Mouse (Mus musculus) brain, embryonic 18.5 days (tissue): ENCODE data around the gene A1cf.

Experiments used
- DNase-seq: peaks from one replicate; pipeline ENCODE4 v3.0.0-alpha.2; 2012; ENCODE audit warnings: low read depth, low spot score

The A1cf gene

DNA sequence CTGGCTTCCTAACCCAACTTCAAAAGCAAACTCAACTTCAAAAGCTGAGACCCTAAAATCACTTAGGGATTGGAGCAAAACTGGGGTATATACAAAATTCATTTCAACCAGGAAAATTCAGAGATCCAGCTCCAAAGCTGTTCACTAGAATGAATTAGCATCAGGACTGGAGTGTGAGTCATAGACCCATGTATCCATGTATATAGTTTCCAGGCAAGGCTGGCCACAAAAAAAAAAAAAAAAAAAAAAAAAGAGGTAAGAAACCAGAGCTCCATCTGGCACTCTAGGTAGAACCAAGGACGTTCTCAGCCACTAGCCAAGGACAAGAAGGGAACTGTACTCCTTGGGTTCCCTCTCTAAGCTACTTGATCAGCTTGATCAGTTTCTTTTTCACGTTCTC is 85.2 kb downstream of the A1cf start:
- no peak for DNase-seq

DNA sequence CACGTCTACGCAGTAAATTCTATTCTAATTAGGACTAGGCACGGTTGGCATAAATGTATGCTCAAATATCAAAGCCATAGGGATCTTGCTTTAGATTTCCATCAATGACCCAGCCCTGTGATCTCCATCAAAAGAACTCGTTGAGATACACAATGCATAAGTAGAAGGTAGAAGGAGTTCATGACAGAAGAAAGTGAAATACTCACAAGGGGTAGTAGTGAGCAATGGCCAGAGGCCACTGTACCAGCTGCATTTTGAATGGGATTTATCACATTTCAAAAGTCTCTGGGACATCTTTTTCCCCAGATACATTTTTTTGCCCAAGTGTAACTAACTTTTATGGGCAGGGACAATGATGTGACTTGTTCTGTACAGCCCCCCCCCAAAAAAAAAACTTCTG is 85.7 kb downstream of the A1cf start:
- DNase-seq = no peak

DNA sequence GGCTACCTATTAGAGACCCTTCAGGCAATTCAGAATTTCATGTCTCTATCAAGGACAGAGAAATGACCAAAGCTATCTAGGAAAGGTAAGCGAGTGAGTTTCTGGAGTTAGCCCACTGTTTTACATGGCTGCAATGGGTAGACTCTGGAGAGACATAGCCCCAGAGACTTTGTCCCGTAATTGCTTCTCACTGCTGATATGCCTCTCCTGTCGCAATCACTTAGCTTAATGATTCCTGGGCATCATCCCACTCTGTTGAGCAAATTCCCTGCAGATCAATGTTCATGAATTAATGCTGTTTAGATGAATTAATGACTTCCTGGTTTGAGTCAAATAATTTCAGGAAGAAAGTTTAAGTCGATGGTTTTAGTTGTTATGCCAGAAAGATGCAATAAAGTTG is 86.1 kb downstream of the A1cf start:
- DNase-seq = no peak

DNA sequence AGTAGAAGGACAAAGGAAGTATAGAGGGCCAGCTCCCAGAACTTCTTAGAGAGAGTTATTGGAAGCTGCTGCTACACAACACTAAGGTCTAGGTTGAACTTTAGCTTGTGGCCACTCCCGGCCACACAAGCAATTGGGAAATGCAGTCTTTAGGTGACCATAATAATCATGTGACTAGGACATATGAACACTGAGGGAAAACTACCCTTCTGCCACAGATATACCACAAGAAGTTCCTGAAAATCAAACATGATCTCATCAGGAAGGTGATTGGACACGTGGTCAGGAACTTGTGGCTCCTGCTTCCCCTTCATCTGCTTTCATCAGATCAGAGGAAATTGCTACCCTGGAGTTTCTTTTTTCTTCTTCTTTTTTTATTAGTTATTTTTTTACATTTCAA is 87.8 kb downstream of the A1cf start:
- DNase-seq = no peak

DNA sequence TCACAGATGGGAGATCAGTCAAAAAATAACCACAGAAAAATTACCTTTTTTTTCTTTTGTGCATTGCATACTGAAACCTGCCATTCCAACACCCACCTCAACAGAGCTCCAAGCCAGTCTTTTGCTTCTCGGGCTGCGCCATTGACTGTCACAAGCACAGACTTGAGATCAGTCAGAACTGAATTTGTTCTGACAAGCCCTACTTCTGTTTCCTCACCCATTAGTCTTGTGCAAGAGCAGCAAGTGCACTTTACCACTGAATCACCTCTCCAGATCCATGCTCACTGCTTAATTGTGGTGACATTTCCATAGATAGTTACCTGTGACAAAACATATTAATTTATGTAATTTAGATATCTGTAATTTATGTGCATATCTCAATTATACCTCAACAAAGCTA is 91.9 kb downstream of the A1cf start:
- no peak for DNase-seq

DNA sequence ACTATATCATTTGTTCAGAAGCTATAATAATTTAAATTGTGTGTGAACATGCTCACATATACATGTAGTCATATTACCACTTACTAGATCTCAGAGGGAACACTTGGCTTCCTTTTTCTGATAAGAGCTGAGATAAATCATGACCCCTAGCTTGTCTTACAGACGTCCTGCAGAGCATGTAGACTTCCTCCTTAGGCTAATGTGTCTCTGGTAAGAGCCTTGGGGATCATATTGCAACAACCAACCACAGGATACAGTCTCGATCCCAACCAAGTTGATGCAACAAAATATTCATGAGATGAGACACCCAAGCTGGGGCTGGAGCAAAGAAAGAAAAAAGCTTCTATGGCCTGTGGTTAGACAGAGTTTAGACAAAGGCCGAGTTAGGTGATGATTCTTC is 94.6 kb downstream of the A1cf start:
- DNase-seq = no peak

DNA sequence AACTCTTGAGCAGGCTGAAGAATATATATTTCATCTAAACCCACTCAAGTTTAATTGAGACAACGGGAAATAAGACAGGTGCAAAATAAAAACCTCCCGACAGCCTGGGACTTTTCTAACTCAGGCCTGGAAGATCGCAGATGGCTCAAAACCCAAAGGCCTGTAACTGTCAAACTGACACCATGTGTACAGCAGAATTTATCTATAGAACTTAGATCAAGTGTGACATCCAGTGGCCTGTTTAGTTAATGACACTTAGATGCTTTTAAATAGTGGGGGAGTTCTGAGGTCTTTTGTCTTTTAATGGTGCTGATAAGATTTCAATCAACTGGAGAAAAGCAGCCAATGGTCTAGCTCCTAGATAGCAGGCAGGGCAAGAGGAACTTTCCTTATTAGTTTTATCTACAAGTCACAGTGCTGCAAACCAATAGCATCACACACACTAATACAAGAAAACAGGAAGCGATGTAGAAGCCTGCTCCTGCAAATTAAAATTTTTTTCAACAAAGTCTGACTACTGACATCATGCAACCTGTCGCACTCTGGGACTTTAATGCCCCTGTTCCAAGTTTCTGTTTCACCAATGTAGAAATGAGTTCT is 99.5 kb downstream of the A1cf start:
- DNase-seq = no peak

DNA sequence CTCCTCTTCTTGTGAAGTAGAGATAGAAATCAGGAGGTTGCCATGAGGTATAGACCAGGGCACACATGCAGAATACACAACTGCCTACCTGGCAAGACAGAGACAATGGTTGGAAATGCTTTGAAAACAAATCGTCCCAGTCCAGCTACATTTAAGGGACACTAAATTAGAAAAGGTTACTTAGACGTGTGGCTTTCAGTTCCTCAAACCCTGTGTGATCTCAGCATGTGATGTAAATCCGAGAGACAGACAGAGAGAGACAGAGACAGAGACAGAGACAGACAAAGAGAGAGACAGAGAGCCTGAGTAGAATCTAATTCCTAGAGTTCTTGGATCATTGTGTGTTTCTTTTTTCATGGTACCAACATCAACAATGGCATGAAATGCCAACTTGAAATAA is 102.8 kb downstream of the A1cf start:
- DNase-seq = no peak

DNA sequence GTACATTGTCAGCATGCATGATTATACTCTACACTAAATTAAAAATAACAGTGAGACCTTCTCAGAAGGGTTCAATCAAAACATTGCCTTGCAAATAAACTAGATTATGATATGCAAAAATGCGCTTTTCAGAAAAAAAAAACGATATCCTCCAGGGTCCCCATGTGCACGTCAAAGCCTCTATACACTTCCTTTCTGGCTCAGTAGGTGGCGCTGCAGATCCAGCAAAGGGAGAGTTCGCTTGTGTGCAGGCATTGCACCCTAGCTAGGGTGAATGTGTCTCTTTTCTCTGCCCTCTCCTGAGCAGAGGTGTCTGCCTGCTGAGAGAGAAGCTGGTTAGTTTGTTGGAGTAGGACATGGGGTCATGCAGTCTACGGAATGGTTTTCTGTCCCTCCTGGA is 103.4 kb downstream of the A1cf start:
- peak; percentile 50 for DNase-seq

DNA sequence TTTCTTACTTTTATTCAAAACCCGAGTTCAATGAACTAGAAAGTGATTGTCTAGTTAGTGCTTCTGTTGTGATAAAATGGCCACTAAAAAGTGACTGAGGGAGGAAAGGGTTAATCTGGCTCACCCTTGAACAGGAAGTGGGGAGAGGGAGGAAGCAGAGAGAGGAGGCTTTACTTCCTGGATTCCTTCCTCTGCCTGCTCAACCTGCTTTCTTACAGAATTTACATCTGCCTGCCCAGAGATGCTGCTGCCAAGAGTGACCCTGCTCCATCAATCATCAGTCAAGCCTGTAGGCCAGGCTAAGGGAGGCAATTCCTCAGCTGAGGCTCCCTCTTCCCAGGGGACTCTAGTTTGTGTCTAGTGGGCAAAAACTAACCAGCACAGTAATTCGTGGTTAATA is 107.3 kb downstream of the A1cf start:
- no peak for DNase-seq

DNA sequence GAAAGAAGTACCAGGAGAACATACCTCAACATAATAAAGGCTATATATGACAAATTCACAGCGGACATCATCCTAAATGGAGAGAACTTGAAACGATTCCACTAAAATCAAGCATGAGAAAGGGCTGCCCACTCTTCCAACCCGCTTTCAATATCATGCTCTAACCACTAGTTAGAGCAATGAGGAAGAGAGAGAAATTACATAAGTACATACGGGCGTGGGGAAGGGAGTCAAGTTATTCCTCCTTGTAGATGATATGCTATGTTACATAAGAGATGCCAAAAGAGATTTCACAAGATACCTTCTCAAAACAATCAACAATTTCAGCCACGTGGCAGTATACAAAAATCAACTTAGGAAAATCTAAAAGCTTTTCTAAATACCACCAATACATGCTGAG is 122.5 kb downstream of the A1cf start:
- DNase-seq = no peak

DNA sequence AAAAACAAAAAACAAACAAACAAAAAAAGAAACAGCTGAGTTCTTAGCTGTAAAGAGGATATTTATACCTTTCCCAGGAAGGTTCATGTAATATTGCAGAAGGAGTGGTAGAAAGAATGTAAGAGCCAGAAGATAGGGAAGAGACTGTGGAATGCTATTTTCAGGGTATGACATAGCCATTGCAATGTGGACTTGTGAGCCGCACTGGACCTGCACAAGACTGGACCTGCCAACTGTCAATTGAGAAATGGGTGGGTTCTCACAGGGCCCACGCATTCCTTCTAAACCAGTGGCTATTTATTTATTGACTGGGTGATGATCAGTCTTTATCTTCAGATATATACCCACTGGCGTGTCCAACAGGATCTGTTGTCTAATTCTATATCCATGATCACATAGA is 128.4 kb downstream of the A1cf start:
- no peak for DNase-seq
